Mouse (Mus musculus) hindbrain, postnatal 0 days (tissue): ENCODE results near the gene Nr4a3. TPM values are rescaled to one million over a fixed set of nuclear protein-coding genes. Genes with fewer than 3 reads are reported as not detected.

Experiments used
- ATAC-seq: fragments of 200-750 bp; cut with Nextera tagmentation; 2 replicates; pipeline ENCODE4 v1.8.0; 2017; ENCODE audit warnings: mild to moderate bottlenecking, moderate TSS enrichment, moderate library complexity
- DNase-seq: peaks from one replicate; pipeline ENCODE4 v3.0.0-alpha.2; 2015; ENCODE audit warnings: low spot score
- H3K27ac ChIP-seq: fragments of 300-500 bp; sonication (generic); 2 replicates; pipeline ENCODE4 v1.5.1; 2014; ENCODE audit warnings: mild to moderate bottlenecking
- H3K27me3 ChIP-seq: fragments of 300-500 bp; sonication (generic); 2 replicates; pipeline ENCODE4 v1.6.1; 2014; ENCODE audit warnings: low read length, mixed read lengths; ENCODE audit not compliant: insufficient read depth
- H3K36me3 ChIP-seq: fragments of 300-500 bp; sonication (generic); 2 replicates; pipeline ENCODE4 v1.6.1; 2014; ENCODE audit warnings: low read length, mixed read lengths; ENCODE audit not compliant: insufficient read depth
- H3K4me1 ChIP-seq: fragments of 300-500 bp; sonication (generic); 2 replicates; pipeline ENCODE4 v1.6.1; 2014; ENCODE audit warnings: antibody characterized with exemption, low read length, mixed read lengths; ENCODE audit not compliant: insufficient read depth
- H3K4me2 ChIP-seq: fragments of 300-500 bp; sonication (generic); 2 replicates; pipeline ENCODE4 v1.6.1; 2014; ENCODE audit warnings: low read depth, mild to moderate bottlenecking, low read length, moderate library complexity, mixed read lengths
- H3K4me3 ChIP-seq: fragments of 300-500 bp; sonication (generic); 2 replicates; pipeline ENCODE4 v1.5.1; 2014; ENCODE audit warnings: low read length
- H3K9ac ChIP-seq: fragments of 300-500 bp; sonication (generic); replicated peaks from 2 replicates; pipeline ENCODE4 v1.6.1; 2014; ENCODE audit warnings: mild to moderate bottlenecking, low read length, moderate library complexity, mixed read lengths
- H3K9me3 ChIP-seq: fragments of 300-500 bp; sonication (generic); 2 replicates; pipeline ENCODE4 v1.6.1; 2016; ENCODE audit warnings: low read length, mixed read lengths
- CTCF ChIP-seq: IDR thresholded peaks from 2 replicates; pipeline ENCODE4 v1.5.1; 2016; ENCODE audit warnings: antibody characterized with exemption, control low read depth, low read depth
- WGBS: fragments of 180-500 bp; shearing (Covaris S2); extraction: QIAGEN DNeasy Blood & Tissue Kit; methylation state at CpG from one replicate; pipeline ENCODE4 v1.1.7; 2014; 5-methylcytosine and 5-hydroxymethylcytosine counted together
- polyA plus RNA-seq: library from polyadenylated mRNA; unstranded; fragments of >200 nt; fragmentation: Nextera tagmentation; extraction: Ambion mirVana; gene quantifications from 2 replicates; pipeline ENCODE4 v1.2.1, GENCODE M21; 2015
- total RNA-seq: library from RNA; depleted of rRNA; stranded (reverse); fragments of >200 nt; gene quantifications from 2 replicates; pipeline ENCODE4 v1.2.3, GENCODE M21; 2014

Nr4a3 gene
- total and polyA plus RNA-seq, 2 experiments from 2014 or later, result 1.8 to 2.1 TPM

DNA sequence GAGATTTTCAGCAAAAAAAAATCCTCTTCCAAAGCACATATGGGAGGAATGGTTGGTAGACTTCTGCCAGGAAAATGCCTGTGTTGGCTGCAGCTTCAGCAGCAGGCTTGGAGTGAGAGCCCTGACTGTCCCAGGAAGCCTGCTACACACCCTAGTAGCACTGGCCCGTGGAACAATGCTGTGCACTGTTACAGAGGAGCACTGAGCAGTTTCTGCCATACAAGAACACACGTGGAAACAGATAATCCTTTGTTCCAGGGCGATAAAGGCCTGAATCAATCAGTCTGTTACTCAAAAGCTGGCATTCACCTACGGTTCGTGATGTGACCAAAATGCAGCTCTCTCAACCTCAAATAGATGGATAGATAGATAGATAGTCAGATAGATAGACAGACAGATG is 60.4 kb downstream of the Nr4a3 start:
- Histone ChIP-seq H3K9ac (no peak overlapping the region), H3K27ac (no peak overlapping the region), H3K27me3 (no peaks in the 10 kb centered on the region), H3K4me1 (no peaks in the 10 kb centered on the region), H3K4me2 (no peak overlapping the region), H3K4me3 (no peak overlapping the region), H3K9me3 (no peaks in the 10 kb centered on the region), H3K36me3 (no peaks in the 10 kb centered on the region)
- 66% methylated on average over 5 of the region's 5 CpGs for WGBS
- TF ChIP-seq CTCF, result no peak
- no peak for ATAC-seq
- peak; percentile 9 for DNase-seq

- Histone ChIP-seq H3K9ac (no peak overlapping the region), H3K4me2 (no peak overlapping the region), H3K9me3 (no peaks in the 10 kb centered on the region), H3K4me3 (no peak overlapping the region), H3K27ac (no peak overlapping the region), H3K4me1 (no peaks in the 10 kb centered on the region), H3K27me3 (no peaks in the 10 kb centered on the region), H3K36me3 (no peaks in the 10 kb centered on the region)
- DNase-seq (no peak), ATAC-seq (no peak)
- TF ChIP-seq CTCF, result no peak
- WGBS, result 87% methylated on average over 6 of the region's 6 CpGs
These were observed 62.1 kb downstream of the Nr4a3 start for GRCm38 (mm10) chr4:48107086-48107485.

DNA sequence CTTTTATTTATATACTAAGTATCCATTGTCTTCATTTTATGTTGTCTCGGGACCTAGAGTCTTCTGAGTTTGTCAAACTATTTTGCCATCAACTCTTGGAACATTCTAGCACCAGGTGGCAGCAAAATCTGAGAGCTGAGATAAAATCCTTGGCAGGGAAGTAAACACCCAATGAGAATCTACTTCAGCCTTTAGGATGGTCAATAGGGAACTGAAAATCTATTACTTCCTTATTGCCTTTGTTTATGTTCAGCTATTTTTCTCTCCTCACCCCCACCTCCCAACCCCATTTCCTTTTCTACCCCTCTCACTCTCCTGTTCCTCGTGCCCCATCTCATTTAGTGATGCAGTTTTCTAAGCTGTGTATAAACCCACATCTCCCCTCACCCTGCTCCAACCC is 63.6 kb downstream of the Nr4a3 start:
- no peak for DNase-seq
- ATAC-seq, result no peak

DNA sequence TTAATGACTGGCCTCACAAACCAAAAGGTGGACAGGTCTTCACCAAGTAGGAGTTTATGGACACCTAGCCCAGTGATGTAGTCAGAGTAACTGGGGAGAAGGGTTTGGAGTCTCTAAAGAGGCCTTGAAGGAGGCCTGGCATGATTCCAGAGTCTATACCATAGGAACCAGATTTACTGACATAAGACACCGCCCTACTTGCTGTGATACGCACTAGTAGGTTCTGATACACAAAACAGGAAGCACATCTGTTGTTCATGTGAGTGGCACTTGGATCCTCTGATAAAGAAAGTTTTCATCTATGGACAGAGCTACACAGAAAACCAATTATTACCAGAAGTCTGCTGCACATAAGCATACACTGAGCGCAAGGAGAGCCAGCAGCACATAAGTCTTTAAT is 65.4 kb downstream of the Nr4a3 start:
- TF ChIP-seq CTCF, result no peak
- no peaks in the 10 kb centered on the region for H3K9me3 ChIP-seq
- no peak overlapping the region for H3K4me2 ChIP-seq
- no peaks in the 10 kb centered on the region for H3K36me3 ChIP-seq
- 86% methylated on average over 3 of the region's 3 CpGs for WGBS
- no peak for ATAC-seq
- H3K27ac ChIP-seq, result no peak overlapping the region
- DNase-seq, result no peak
- H3K4me1 ChIP-seq, result no peaks in the 10 kb centered on the region
- H3K4me3 ChIP-seq, result no peak overlapping the region
- H3K27me3 ChIP-seq, result no peaks in the 10 kb centered on the region
- H3K9ac ChIP-seq, result no peak overlapping the region

More for the DNA sequence above, 63.6 kb downstream of the Nr4a3 start:
- no peaks in the 10 kb centered on the region for H3K27me3 ChIP-seq
- H3K9me3 ChIP-seq, result no peaks in the 10 kb centered on the region
- H3K9ac ChIP-seq, result no peak overlapping the region
- no peak; the same call in 1 of the 2 replicates for TF ChIP-seq CTCF
- no peak overlapping the region for H3K4me2 ChIP-seq
- 84% methylated on average over 2 of the region's 2 CpGs for WGBS
- H3K36me3 ChIP-seq, result no peaks in the 10 kb centered on the region
- H3K27ac ChIP-seq, result no peak overlapping the region
- H3K4me1 ChIP-seq, result no peaks in the 10 kb centered on the region
- no peak overlapping the region for H3K4me3 ChIP-seq

DNA sequence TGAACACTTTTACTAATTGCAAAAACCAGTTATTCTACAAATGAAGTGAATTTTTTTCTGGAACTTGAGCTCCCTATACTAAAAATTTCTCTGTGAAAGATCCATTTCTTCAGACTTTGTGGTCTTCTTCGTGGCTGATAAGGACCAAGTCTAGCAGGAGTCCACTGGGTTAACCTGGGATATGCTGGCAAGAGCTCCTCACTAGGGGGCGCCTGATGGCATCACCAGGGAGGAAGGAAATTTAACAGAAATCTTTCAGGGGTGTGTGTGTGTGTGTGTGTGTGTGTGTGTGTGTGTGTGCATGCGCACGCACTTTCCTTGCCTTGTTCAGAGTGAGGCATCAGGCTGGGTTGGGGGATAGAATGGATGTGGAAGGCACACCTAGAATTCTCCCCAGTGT is 71.2 kb downstream of the Nr4a3 start:
- Histone ChIP-seq H3K4me2 (no peak overlapping the region), H3K9ac (no peak overlapping the region), H3K4me1 (no peaks in the 10 kb centered on the region), H3K4me3 (no peak overlapping the region), H3K9me3 (no peaks in the 10 kb centered on the region), H3K27ac (no peak overlapping the region), H3K36me3 (no peaks in the 10 kb centered on the region), H3K27me3 (no peaks in the 10 kb centered on the region)
- WGBS, result 76% methylated on average over 4 of the region's 4 CpGs
- DNase-seq, result no peak
- ATAC-seq, result no peak
- peak; percentile 35 for TF ChIP-seq CTCF

- ATAC-seq (peak; percentile 90), DNase-seq (no peak)
- TF ChIP-seq CTCF, result no peak
- H3K4me3 ChIP-seq, result peak overlapping the region; percentile 77
- 2% methylated on average over 9 of the region's 9 CpGs for WGBS
- peak overlapping the region; percentile 64 for H3K4me2 ChIP-seq
- no peaks in the 10 kb centered on the region for H3K36me3 ChIP-seq
- H3K9ac ChIP-seq, result peak overlapping the region; percentile 92; the same call in 1 of the 2 replicates
- no peaks in the 10 kb centered on the region for H3K4me1 ChIP-seq
- no peaks in the 10 kb centered on the region for H3K27me3 ChIP-seq
- H3K9me3 ChIP-seq, result no peaks in the 10 kb centered on the region
- H3K27ac ChIP-seq, result no peak overlapping the region
These were observed 79.4 kb downstream of the Nr4a3 start for GRCm38 (mm10) chr4:48124416-48124772.

- Histone ChIP-seq H3K27me3 (no peaks in the 10 kb centered on the region), H3K4me3 (peak within 1 kb of the TSS; percentile 77), H3K36me3 (no peaks in the 10 kb centered on the region), H3K9ac (peak within 1 kb of the TSS; percentile 92), H3K4me2 (peak within 1 kb of the TSS; percentile 64), H3K27ac (peak within 1 kb of the TSS; percentile 45; the same call in 1 of the 2 replicates), H3K9me3 (no peaks in the 10 kb centered on the region), H3K4me1 (no peaks in the 10 kb centered on the region)
- DNase-seq (peak; percentile 91), ATAC-seq (peak; percentile 100)
- WGBS, result under 1% methylated on average over 58 of the region's 58 CpGs
- no peak for TF ChIP-seq CTCF
These were observed 80.0 kb downstream of the Nr4a3 start, which contains the start of gene Stx17 for GRCm38 (mm10) chr4:48124773-48125469. Gene Stx17, plus strand, starts transcription at chr4:48124915.
